Mouse (Mus musculus): ENCODE results near the gene Rnf220.

DNA sequence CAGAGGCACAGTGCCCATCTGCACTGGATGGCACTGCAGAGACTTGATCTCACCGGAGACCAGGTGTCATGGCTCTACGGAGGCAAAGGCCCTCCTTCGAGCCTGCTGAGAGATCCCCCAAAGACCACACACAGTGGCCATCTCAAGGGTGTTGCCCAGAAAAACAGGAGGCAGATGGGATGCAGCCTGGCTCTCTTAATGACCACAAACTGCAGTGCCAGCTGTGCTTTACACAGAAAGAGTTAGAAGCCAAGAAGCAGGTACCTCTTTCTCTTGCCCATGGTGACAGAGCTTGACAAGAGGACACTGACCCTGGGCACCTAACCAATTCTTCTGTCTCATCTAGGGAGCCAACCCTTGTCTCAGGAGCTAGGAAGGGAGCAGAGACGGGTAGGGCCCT, 212.5 kb downstream of the Rnf220 start:
- TF ChIP-seq POLR2A (IDR thresholded peaks at IDR 0.05; ENCODE audit: extremely low read depth, insufficient read depth, low read length) (no peak), CTCF (IDR thresholded peaks at IDR 0.05; ENCODE audit: low read depth, low read length) (no peak)

All from liver, adult 2 months (tissue).